Comparison of ENCODE assay signal across 8 mouse cellular contexts in the genomic region with DNA sequence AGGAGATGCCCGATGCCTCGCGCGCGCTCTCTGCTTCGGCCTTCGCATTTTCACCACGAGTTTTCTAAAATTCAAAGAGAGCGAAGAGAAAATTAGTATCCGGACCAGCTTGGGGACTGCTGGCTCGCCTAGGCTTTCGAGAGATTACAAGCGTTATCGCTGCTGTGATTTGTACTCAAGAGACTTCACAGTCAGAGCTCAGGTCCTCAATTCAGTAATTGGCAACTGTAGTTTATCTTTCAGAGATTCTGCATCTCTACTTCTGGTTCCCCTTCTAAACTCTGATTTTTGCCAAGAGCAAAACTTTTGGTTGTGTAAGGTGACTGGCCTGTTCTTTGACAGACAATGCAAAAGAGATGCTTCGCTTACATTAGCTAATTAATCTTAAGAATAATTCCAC. TPM values are rescaled to one million over a fixed set of nuclear protein-coding genes. Genes with fewer than 3 reads are reported as not detected.
DNase-seq lines count a peak whose midpoint lies in the region; ATAC-seq and TF ChIP-seq lines count a peak whose summit lies in the region.

No protein-coding gene starts in this region.

- peak overlapping the region; percentile 88 for H3ac ChIP-seq in C2C12 (ENCODE audit: control insufficient read depth, insufficient read length, low read depth)

- DNase-seq in right cerebral cortex, adult 18-20 months: no peak
- DNase-seq in cerebellum, adult 8-10 months: no peak

- H3K9ac ChIP-seq in forebrain, embryonic 15.5 days (replicated peaks): peak overlapping the region; percentile 73
- peak overlapping the region; percentile 73 for H3K9ac ChIP-seq in liver, embryonic 16.5 days (ENCODE audit: low read depth, low read length)

- H3K79me2 ChIP-seq in C2C12 (ENCODE audit: control insufficient read depth, insufficient read depth): peaks cover 17% of the 10 kb centered on the region

- TF ChIP-seq CTCF in C2C12 (IDR thresholded peaks at IDR 0.05; ENCODE audit: control insufficient read depth, insufficient read depth, insufficient read length): no peak

- H3K4me2 ChIP-seq in forebrain, embryonic 15.5 days (replicated peaks): peak overlapping the region; percentile 65
- H3K4me2 ChIP-seq in liver, embryonic 16.5 days (ENCODE audit: low read depth, low read length): peak overlapping the region; percentile 97

- H3K27ac ChIP-seq in forebrain, embryonic 15.5 days (replicated peaks): peak overlapping the region; percentile 93
- peak overlapping the region; percentile 95 for H3K27ac ChIP-seq in liver, embryonic 16.5 days (ENCODE audit: low read length)

- no peaks in the 10 kb centered on the region for H3K36me3 ChIP-seq in erythroblast, embryonic 14.5 days (ENCODE audit: control insufficient read depth)
- H3K36me3 ChIP-seq in C2C12 (ENCODE audit: control insufficient read depth, insufficient read depth): no peaks in the 10 kb centered on the region
- 0 out of 2 replicates have a peak, but pooled peaks cover 3% of the 10 kb centered on the region for H3K36me3 ChIP-seq in forebrain, embryonic 15.5 days
- H3K36me3 ChIP-seq in liver, embryonic 16.5 days (ENCODE audit: control insufficient read depth, insufficient read depth): no peaks in the 10 kb centered on the region

- peaks cover 19% of the 10 kb centered on the region for H3K4me1 ChIP-seq in erythroblast, embryonic 14.5 days (ENCODE audit: control insufficient read depth)
- H3K4me1 ChIP-seq in forebrain, embryonic 15.5 days: peaks cover 11% of the 10 kb centered on the region
- no peaks in the 10 kb centered on the region; the same call in none of the 2 replicates for H3K4me1 ChIP-seq in liver, embryonic 16.5 days (ENCODE audit: control insufficient read depth, low read depth, low read length)

- H3K27me3 ChIP-seq in erythroblast, embryonic 14.5 days (ENCODE audit: control insufficient read depth): peaks cover 12% of the 10 kb centered on the region
- no peaks in the 10 kb centered on the region for H3K27me3 ChIP-seq in C2C12 (ENCODE audit: control insufficient read depth, insufficient read depth, insufficient read length)
- no peaks in the 10 kb centered on the region for H3K27me3 ChIP-seq in forebrain, embryonic 15.5 days
- no peaks in the 10 kb centered on the region for H3K27me3 ChIP-seq in liver, embryonic 16.5 days (ENCODE audit: control insufficient read depth, insufficient read depth, low read depth, low read length)

- H3K79me3 ChIP-seq in C2C12 (ENCODE audit: low read depth): peaks cover 8% of the 10 kb centered on the region

- no peak for ATAC-seq in erythroblast, adult 5-6 weeks (replicated peaks; ENCODE audit: low FRiP score, poor library complexity, severe bottlenecking)
- peak; percentile 7 for ATAC-seq in forebrain, embryonic 15.5 days (replicated peaks)
- no peak for ATAC-seq in liver, embryonic 16.5 days (ENCODE audit: low read depth)
- no peak for ATAC-seq in CD4-positive, CD25-positive, alpha-beta regulatory T cell, adult 4 months

- H3K4me3 ChIP-seq in erythroblast, embryonic 14.5 days (replicated peaks): peak overlapping the region; percentile 85
- peak overlapping the region; percentile 49 for H3K4me3 ChIP-seq in C2C12 (ENCODE audit: insufficient read depth, poor library complexity, severe bottlenecking)
- peak overlapping the region; percentile 57 for H3K4me3 ChIP-seq in forebrain, embryonic 15.5 days
- peak overlapping the region; percentile 83 for H3K4me3 ChIP-seq in liver, embryonic 16.5 days (ENCODE audit: low read depth, low read length)

- H3K9me3 ChIP-seq in erythroblast, embryonic 14.5 days (ENCODE audit: control insufficient read depth, low read length): no peaks in the 10 kb centered on the region
- no peaks in the 10 kb centered on the region for H3K9me3 ChIP-seq in forebrain, embryonic 15.5 days
- H3K9me3 ChIP-seq in liver, embryonic 16.5 days (replicated peaks; ENCODE audit: control insufficient read depth, low read length): no peaks in the 10 kb centered on the region

- WGBS in forebrain, embryonic 15.5 days: 3% methylated on average over 15 of the region's 15 CpGs
- 5% methylated on average over 15 of the region's 15 CpGs for WGBS in liver, embryonic 16.5 days (ENCODE audit: insufficient replicate concordance)

TF ChIP-seq in C2C12, 6 proteins besides CTCF, POLR2A, EP300 and RAD21:
- TF ChIP-seq MAX (IDR thresholded peaks at IDR 0.05): no peak
- TF ChIP-seq USF1 (IDR thresholded peaks at IDR 0.05; ENCODE audit: low read depth): no peak
- no peak for TF ChIP-seq MYOG (IDR thresholded peaks at IDR 0.05; ENCODE audit: control insufficient read depth, extremely low read depth, insufficient read length)
- TF ChIP-seq MYOD1 (IDR thresholded peaks at IDR 0.05; ENCODE audit: control insufficient read depth, insufficient read length, low read depth): no peak
- no peak for TF ChIP-seq CEBPB (IDR thresholded peaks at IDR 0.05; ENCODE audit: low read depth)
- TF ChIP-seq FOSL1 (IDR thresholded peaks at IDR 0.05; ENCODE audit: insufficient read depth, low read length, poor library complexity, severe bottlenecking): no peak

RNA-seq across cellular contexts. Expression of a gene that starts 0.6 kb away (rescaled TPM):
- polyA plus RNA-seq in erythroblast, embryonic 14.5 days (2012): 0.01 TPM in 1 of 2 replicates, not detected in the other
- total RNA-seq in erythroblast, adult 5-6 weeks (2015; ENCODE audit: low replicate concordance): 0.96 and 5.0 TPM in 2 replicates
- total RNA-seq in erythroblast, adult 5-6 weeks (2017; ENCODE audit: low replicate concordance): 3.2 and 4.6 TPM in 2 replicates
- 2.6 TPM for polyA plus RNA-seq in C2C12 (2012; fragmentation: generic; extraction: Trizol)
- polyA plus RNA-seq in forebrain, embryonic 15.5 days (2015; fragmentation: Nextera tagmentation; extraction: Ambion mirVana): 10.9 and 11.5 TPM in 2 replicates
- polyA plus RNA-seq in liver, embryonic 16.5 days (2015; fragmentation: Nextera tagmentation; extraction: Ambion mirVana): 1.6 and 1.7 TPM in 2 replicates
- 10 to 100 TPM; 10.6 to 11.4 TPM for polyA plus RNA-seq in CD4-positive, CD25-positive, alpha-beta regulatory T cell, adult 4 months (2017; shearing (Covaris generic))

RNA-seq across cellular contexts. Expression of a gene that starts 44.7 kb away (rescaled TPM):
- not detected in 2 replicates for polyA plus RNA-seq in erythroblast, embryonic 14.5 days (2012)
- not detected in 2 replicates for total RNA-seq in erythroblast, adult 5-6 weeks (2015; ENCODE audit: low replicate concordance)
- total RNA-seq in erythroblast, adult 5-6 weeks (2017; ENCODE audit: low replicate concordance): not detected in 2 replicates
- 0.06 TPM for polyA plus RNA-seq in C2C12 (2012; fragmentation: generic; extraction: Trizol)
- polyA plus RNA-seq in forebrain, embryonic 15.5 days (2015; fragmentation: Nextera tagmentation; extraction: Ambion mirVana): not detected in 2 replicates
- polyA plus RNA-seq in liver, embryonic 16.5 days (2015; fragmentation: Nextera tagmentation; extraction: Ambion mirVana): not detected in 2 replicates
- not detected for polyA plus RNA-seq in CD4-positive, CD25-positive, alpha-beta regulatory T cell, adult 4 months (2017; shearing (Covaris generic))

RNA-seq across cellular contexts. Expression of a gene that starts 47.4 kb away (rescaled TPM):
- polyA plus RNA-seq in erythroblast, embryonic 14.5 days (2012): not detected in 2 replicates
- 2.5 TPM in 1 of 2 replicates, not detected in the other for total RNA-seq in erythroblast, adult 5-6 weeks (2015; ENCODE audit: low replicate concordance)
- 0.85 and 4.2 TPM in 2 replicates for total RNA-seq in erythroblast, adult 5-6 weeks (2017; ENCODE audit: low replicate concordance)
- 0.57 TPM for polyA plus RNA-seq in C2C12 (2012; fragmentation: generic; extraction: Trizol)
- 0.32 and 0.48 TPM in 2 replicates for polyA plus RNA-seq in forebrain, embryonic 15.5 days (2015; fragmentation: Nextera tagmentation; extraction: Ambion mirVana)
- polyA plus RNA-seq in liver, embryonic 16.5 days (2015; fragmentation: Nextera tagmentation; extraction: Ambion mirVana): 0.07 TPM in 2 replicates
- under 1 TPM in 1 of 2 experiments, not detected in 1; 0.44 TPM for polyA plus RNA-seq in CD4-positive, CD25-positive, alpha-beta regulatory T cell, adult 4 months (2017; shearing (Covaris generic))
